In genomic region chr11:54764759-54765158, GRCm38 (mm10) we compare ENCODE assay signal across 15 mouse cellular contexts. TPM values are rescaled to one million over a fixed set of nuclear protein-coding genes. Genes with fewer than 3 reads are reported as not detected.
A peak's percentile ranks its signal among the peaks of the same experiment; 100 is the strongest.
DNase-seq lines count a peak whose midpoint lies in the region; ATAC-seq lines count a peak whose summit lies in the region.
"Had no signal": no experiment of that assay in that cellular context is flagged by ENCODE, and none has a peak within 500 bp of the region (broad histone marks: within the 10 kb centered on the region; RNA-seq: fewer than 3 reads in every experiment).

No protein-coding gene starts in this region.

- peak; percentile 60 for ATAC-seq in megakaryocyte, adult 5-6 weeks (ENCODE audit: poor library complexity, severe bottlenecking)
- ATAC-seq: forebrain, embryonic 16.5 days; hindbrain, postnatal 0 days; liver, postnatal 0 days had no signal

- peak; percentile 81 for DNase-seq in CD4-positive, CD25-positive, alpha-beta regulatory T cell, adult 2 months (ENCODE audit: low read depth, low spot score)
- DNase-seq in R1 (ENCODE audit: low read depth, low spot score), result peak; percentile 53
- peak; percentile 39 to 44 for DNase-seq in thymus, postnatal 10 days (ENCODE audit: low spot score in 2 of 2)
- DNase-seq in testis, postnatal 10 days (ENCODE audit: low spot score), result no peak
- no peak for DNase-seq in left cerebral cortex, postnatal 4 days
- no peak for DNase-seq in lung, adult 18-20 months
- DNase-seq: adrenal gland, postnatal 25 days; cerebellum, postnatal 25 days; gastrocnemius, postnatal 25 days; kidney, adult 8-10 months; liver, postnatal 0 days; retina, postnatal 1 day had no signal

- intact Hi-C loops in left cerebral cortex, postnatal 4 days (cut with DNase I), result no loop called here

RNA-seq across cellular contexts. Expression of gene Cdc42se2, which starts 22.7 kb away (rescaled TPM):
- total RNA-seq in megakaryocyte, adult 5-6 weeks (2015), result 70.3 and 73.9 TPM in 2 replicates
- 92.6 and 94.5 TPM in 2 replicates for total RNA-seq in megakaryocyte, adult 5-6 weeks (2017)
- total RNA-seq in left cerebral cortex, postnatal 4 days (2021), result 100 to 1,000 TPM; 104 to 107 TPM

Comparison
In these comparisons a context has a peak if more than half of its experiments do, and no peak if none do; other contexts are left out.
1. DNase-seq: peak in CD4-positive, CD25-positive, alpha-beta regulatory T cell, adult 2 months (single experiment), R1 (single experiment) and thymus, postnatal 10 days (2 of 2); none in testis, postnatal 10 days (single experiment), left cerebral cortex, postnatal 4 days (single experiment) and lung, adult 18-20 months (0 of 2).